Mouse (Mus musculus): ENCODE results near the gene Sh3bgrl2. TPM values are rescaled to one million over a fixed set of nuclear protein-coding genes. Genes with fewer than 3 reads are reported as not detected.

Sh3bgrl2 gene
- total and polyA plus RNA-seq, 2 experiments from 2014 or later, result 6.3 to 10.6 TPM

DNA sequence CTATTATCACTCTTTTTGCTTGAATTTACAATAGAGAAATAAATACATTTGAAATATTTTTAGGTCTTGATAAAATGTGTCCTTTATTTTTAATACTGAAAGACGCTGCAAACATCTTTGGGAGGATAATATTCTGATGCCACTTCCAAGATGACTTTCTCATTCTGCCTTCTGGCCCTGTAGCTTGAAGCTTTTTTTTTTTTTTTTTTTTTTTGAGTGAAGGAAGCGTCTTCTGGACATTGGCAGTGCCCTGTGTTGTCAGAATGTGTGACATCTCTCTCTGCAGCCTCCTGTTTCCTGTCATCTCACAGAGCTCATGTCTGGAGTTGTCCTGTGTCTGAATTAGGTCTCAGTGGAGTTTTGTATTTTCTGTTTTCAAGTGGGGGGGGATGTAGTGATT is 55.0 kb downstream of the Sh3bgrl2 start:
- Histone ChIP-seq H3K9me3 (ENCODE audit: low read length) (no peaks in the 10 kb centered on the region), H3K27ac (ENCODE audit: low read depth, low read length) (no peak overlapping the region), H3K4me3 (ENCODE audit: low read depth, low read length) (no peak overlapping the region), H3K4me1 (ENCODE audit: insufficient read depth, low read length) (no peaks in the 10 kb centered on the region), H3K36me3 (ENCODE audit: insufficient read depth, low read length) (no peaks in the 10 kb centered on the region), H3K27me3 (ENCODE audit: insufficient read depth, low read length) (no peaks in the 10 kb centered on the region), H3K9ac (replicated peaks; ENCODE audit: low read length, poor library complexity, severe bottlenecking) (no peak overlapping the region), H3K4me2 (ENCODE audit: low read depth, low read length, poor library complexity, severe bottlenecking) (no peak overlapping the region)
- DNase-seq (ENCODE audit: low spot score) (no peak), ATAC-seq (ENCODE audit: low FRiP score) (no peak)
- TF ChIP-seq CTCF (IDR thresholded peaks at IDR 0.05), result no peak
- WGBS, result 61% methylated on average over 2 of the region's 2 CpGs

DNA sequence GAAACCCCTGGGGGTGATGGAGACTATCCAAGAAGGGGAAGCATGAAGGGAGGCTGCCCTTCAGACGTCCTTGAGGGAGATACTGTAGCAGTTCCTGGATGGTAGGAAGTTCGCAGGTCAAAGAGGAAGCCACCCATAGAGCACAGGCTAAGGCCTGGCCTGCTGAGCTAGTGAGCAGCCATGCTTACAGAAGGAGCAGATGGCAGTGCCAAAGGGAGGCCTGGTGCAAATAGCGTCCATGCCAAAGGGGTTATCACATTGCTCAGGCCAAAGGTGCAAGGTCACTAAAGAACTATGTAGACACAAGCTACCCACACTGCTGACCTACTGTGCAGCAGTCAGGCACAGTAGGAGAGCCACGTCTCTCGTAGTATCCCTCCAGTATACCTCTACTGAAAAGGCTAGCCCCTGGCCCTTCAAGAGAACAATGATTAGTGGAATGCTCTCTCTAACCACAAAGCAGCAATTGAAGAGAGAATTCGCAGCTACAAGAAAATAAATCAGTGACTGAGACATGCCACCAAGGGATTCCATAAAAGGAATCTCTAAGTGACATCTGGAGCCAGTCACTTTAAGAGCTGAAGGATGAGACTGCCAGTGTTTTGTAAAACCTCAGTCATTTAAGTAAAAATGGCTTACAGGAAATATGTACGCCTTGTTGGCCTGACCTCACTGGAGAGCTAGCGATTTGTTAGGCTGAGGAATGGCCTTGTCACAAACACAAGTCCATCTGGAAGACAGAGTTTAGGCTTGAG is 57.9 kb downstream of the Sh3bgrl2 start:
- Histone ChIP-seq H3K27me3 (ENCODE audit: insufficient read depth, low read length) (no peaks in the 10 kb centered on the region), H3K4me3 (ENCODE audit: low read depth, low read length) (no peak overlapping the region), H3K36me3 (ENCODE audit: insufficient read depth, low read length) (no peaks in the 10 kb centered on the region), H3K9ac (replicated peaks; ENCODE audit: low read length, poor library complexity, severe bottlenecking) (no peak overlapping the region), H3K4me2 (ENCODE audit: low read depth, low read length, poor library complexity, severe bottlenecking) (no peak overlapping the region), H3K9me3 (ENCODE audit: low read length) (no peaks in the 10 kb centered on the region), H3K27ac (ENCODE audit: low read depth, low read length) (no peak overlapping the region), H3K4me1 (ENCODE audit: insufficient read depth, low read length) (0 out of 2 replicates have a peak, but pooled peaks cover 3% of the 10 kb centered on the region)
- 59% methylated on average over 8 of the region's 8 CpGs for WGBS
- ATAC-seq (ENCODE audit: low FRiP score) (no peak), DNase-seq (ENCODE audit: low spot score) (no peak)
- no peak for TF ChIP-seq CTCF (IDR thresholded peaks at IDR 0.05)

DNA sequence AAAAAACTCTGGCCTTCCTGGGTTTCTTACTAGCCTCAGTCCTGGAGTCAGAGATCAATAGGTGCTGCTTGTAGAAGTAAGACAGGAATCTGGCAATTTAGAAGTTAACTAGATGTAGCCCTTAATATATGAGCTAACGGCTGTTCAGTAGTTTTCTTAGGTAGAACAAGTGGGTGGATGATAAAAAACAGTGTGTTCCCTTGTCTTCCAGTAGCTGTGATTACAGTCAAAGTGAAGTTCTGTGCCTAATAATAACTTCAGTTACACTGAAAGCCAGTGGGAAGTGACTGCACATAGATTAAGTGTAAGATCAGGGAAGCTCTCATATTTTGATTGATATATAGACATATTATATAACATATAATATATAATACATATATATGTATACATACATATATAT is 60.0 kb downstream of the Sh3bgrl2 start:
- Histone ChIP-seq H3K36me3 (ENCODE audit: insufficient read depth, low read length) (no peaks in the 10 kb centered on the region), H3K4me2 (ENCODE audit: low read depth, low read length, poor library complexity, severe bottlenecking) (no peak overlapping the region), H3K27ac (ENCODE audit: low read depth, low read length) (no peak overlapping the region), H3K27me3 (ENCODE audit: insufficient read depth, low read length) (no peaks in the 10 kb centered on the region), H3K9ac (replicated peaks; ENCODE audit: low read length, poor library complexity, severe bottlenecking) (no peak overlapping the region), H3K9me3 (ENCODE audit: low read length) (no peaks in the 10 kb centered on the region), H3K4me1 (ENCODE audit: insufficient read depth, low read length) (0 out of 2 replicates have a peak, but pooled peaks cover 3% of the 10 kb centered on the region), H3K4me3 (ENCODE audit: low read depth, low read length) (no peak overlapping the region)
- 91% methylated on average over 1 of the region's 1 CpGs for WGBS
- DNase-seq (ENCODE audit: low spot score) (no peak), ATAC-seq (ENCODE audit: low FRiP score) (no peak)
- TF ChIP-seq CTCF (IDR thresholded peaks at IDR 0.05), result no peak

DNA sequence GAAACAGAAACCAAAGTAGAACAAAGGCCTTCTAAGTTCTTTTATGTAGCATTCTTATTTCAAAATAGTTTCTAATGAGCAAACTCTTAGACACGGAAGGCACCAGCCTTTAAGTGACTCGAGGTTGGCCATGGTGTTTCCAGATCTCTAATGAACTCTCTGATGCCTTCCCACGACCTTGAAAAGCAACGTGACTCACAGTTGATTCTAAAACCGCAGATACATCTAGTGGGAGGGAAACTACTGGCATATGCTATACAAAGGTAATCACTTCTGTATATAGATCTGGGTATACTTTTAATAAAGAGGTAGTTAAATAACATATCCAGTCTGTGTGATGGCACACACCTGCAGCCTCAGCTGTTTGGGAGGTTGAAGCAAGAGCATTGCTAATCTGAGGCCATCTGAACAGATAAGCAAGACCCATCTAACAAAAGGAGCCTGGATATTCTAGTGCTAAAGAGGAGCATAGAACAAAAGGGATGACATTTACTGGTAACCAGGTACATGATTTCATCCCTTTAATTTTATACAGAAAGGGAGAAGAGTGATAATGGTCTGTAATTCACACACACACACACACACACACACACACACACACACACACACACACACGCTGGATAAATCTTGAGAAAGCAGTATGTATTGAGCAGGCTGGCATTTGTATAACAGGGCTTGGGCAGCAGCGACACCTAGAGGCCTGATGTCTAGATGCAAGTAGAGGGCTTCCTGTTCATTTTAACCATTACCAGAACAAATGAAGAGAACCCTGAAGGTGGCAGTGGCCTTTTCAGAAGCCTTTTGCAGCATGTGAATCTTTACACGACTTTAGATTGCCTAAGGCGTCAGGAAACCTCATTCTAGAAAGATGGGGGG is 61.5 kb downstream of the Sh3bgrl2 start:
- Histone ChIP-seq H3K9ac (replicated peaks; ENCODE audit: low read length, poor library complexity, severe bottlenecking) (no peak overlapping the region), H3K9me3 (ENCODE audit: low read length) (no peaks in the 10 kb centered on the region), H3K36me3 (ENCODE audit: insufficient read depth, low read length) (no peaks in the 10 kb centered on the region), H3K4me1 (ENCODE audit: insufficient read depth, low read length) (0 out of 2 replicates have a peak, but pooled peaks cover 3% of the 10 kb centered on the region), H3K27ac (ENCODE audit: low read depth, low read length) (no peak overlapping the region), H3K4me3 (ENCODE audit: low read depth, low read length) (no peak overlapping the region), H3K4me2 (ENCODE audit: low read depth, low read length, poor library complexity, severe bottlenecking) (no peak overlapping the region), H3K27me3 (ENCODE audit: insufficient read depth, low read length) (no peaks in the 10 kb centered on the region)
- ATAC-seq (ENCODE audit: low FRiP score) (peak; percentile 81), DNase-seq (ENCODE audit: low spot score) (peak; percentile 94)
- WGBS, result 42% methylated on average over 9 of the region's 9 CpGs
- peak; percentile 99 for TF ChIP-seq CTCF (IDR thresholded peaks at IDR 0.05)

DNA sequence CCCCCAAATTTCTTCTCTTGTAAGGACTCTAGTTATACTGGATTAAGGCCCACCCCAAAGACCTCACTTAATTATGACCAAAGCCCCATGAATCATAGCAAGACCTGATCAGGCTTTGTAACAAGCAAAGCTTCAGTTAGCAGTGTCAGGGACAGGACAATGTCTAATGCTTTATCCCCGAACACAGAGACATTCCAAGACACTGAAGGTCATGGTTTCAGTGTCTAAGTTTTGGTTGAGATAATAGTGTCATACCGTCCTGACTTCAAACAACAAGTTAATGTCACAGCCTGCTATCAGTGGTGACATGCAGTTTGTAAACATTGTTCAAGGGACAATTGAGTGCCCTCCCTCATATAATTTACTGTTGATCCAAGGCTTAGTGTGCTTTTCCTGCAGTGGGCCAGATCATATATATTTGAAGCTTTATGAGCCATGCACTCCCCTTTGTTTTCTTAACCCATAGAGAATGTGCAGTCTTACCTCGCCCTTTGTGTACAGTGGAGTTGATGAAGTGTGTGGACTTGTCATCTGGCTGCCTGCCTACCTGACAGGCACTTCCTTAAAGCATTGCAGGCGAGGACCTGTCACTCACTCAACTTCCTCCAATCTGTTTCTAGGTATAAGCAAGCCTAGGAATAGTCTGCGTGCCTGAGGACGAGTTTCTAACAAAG is 67.9 kb downstream of the Sh3bgrl2 start:
- H3K27me3 ChIP-seq (ENCODE audit: insufficient read depth, low read length), result no peaks in the 10 kb centered on the region
- H3K27ac ChIP-seq (ENCODE audit: low read depth, low read length), result no peak overlapping the region
- no peak overlapping the region for H3K4me2 ChIP-seq (ENCODE audit: low read depth, low read length, poor library complexity, severe bottlenecking)
- no peak for ATAC-seq (ENCODE audit: low FRiP score)
- no peak for TF ChIP-seq CTCF (IDR thresholded peaks at IDR 0.05)
- no peak overlapping the region for H3K4me3 ChIP-seq (ENCODE audit: low read depth, low read length)
- H3K36me3 ChIP-seq (ENCODE audit: insufficient read depth, low read length), result no peaks in the 10 kb centered on the region
- H3K9me3 ChIP-seq (ENCODE audit: low read length), result no peaks in the 10 kb centered on the region
- H3K4me1 ChIP-seq (ENCODE audit: insufficient read depth, low read length), result 0 out of 2 replicates have a peak, but pooled peaks cover under 1% of the 10 kb centered on the region
- H3K9ac ChIP-seq (replicated peaks; ENCODE audit: low read length, poor library complexity, severe bottlenecking), result no peak overlapping the region
- 60% methylated on average over 6 of the region's 6 CpGs for WGBS
- DNase-seq (ENCODE audit: low spot score), result no peak

Data from midbrain, postnatal 0 days (tissue).